Mouse (Mus musculus): ENCODE measurements around the gene Ikzf1.

- TF ChIP-seq POLR2A (IDR thresholded peaks at IDR 0.05; ENCODE audit: borderline replicate concordance, extremely low read depth, insufficient read depth, insufficient read length, poor library complexity, severe bottlenecking) (no peak), CTCF (IDR thresholded peaks at IDR 0.05; ENCODE audit: borderline replicate concordance, extremely low read depth, insufficient read depth, insufficient read length) (no peak)
Measured at GRCm38 (mm10) chr11:11769281-11769680, 84.5 kb downstream of the Ikzf1 start.
